In genomic region chr7:122189484-122189883, GRCm38 (mm10) we compare ENCODE assay signal across 8 mouse cellular contexts. TPM values are rescaled to one million over a fixed set of nuclear protein-coding genes. Genes with fewer than 3 reads are reported as not detected.
DNase-seq lines count a peak whose midpoint lies in the region; ATAC-seq and TF ChIP-seq lines count a peak whose summit lies in the region.
"Had no signal": no experiment of that assay in that cellular context is flagged by ENCODE, and none has a peak within 500 bp of the region (broad histone marks: within the 10 kb centered on the region; RNA-seq: fewer than 3 reads in every experiment).

No protein-coding gene starts in this region.

- no peak overlapping the region for H3K27ac ChIP-seq in intestine, postnatal 0 days (ENCODE audit: low read depth, low read length)
- no peak overlapping the region for H3K27ac ChIP-seq in intestine, embryonic 15.5 days
- H3K27ac ChIP-seq: hindbrain, embryonic 15.5 days had no signal

- H3K27me3 ChIP-seq in intestine, postnatal 0 days (replicated peaks; ENCODE audit: control insufficient read depth, insufficient read depth, low read length) = no peaks in the 10 kb centered on the region
- no peaks in the 10 kb centered on the region for H3K27me3 ChIP-seq in intestine, embryonic 15.5 days (replicated peaks)
- H3K27me3 ChIP-seq in C2C12 (ENCODE audit: control insufficient read depth, insufficient read depth, insufficient read length) (no peaks in the 10 kb centered on the region), E14TG2a.4 (ENCODE audit: insufficient read depth, low read length) (0 out of 2 replicates have a peak, but pooled peaks cover 12% of the 10 kb centered on the region)
- H3K27me3 ChIP-seq: hindbrain, embryonic 15.5 days had no signal

- H3K79me3 ChIP-seq in C2C12 (ENCODE audit: low read depth) = no peaks in the 10 kb centered on the region

- H3K4me3 ChIP-seq in intestine, postnatal 0 days (ENCODE audit: low read depth, low read length) = no peak overlapping the region
- H3K4me3 ChIP-seq in intestine, embryonic 15.5 days (replicated peaks) = no peak overlapping the region
- no peak overlapping the region for H3K4me3 ChIP-seq in C2C12 (ENCODE audit: insufficient read depth, poor library complexity, severe bottlenecking)
- H3K4me3 ChIP-seq in E14TG2a.4 (replicated peaks; ENCODE audit: low read length) = no peak overlapping the region
- H3K4me3 ChIP-seq: hindbrain, embryonic 15.5 days had no signal

- H3K4me1 ChIP-seq in intestine, postnatal 0 days (replicated peaks; ENCODE audit: control insufficient read depth, insufficient read depth, low read length) = no peaks in the 10 kb centered on the region
- H3K4me1 ChIP-seq in intestine, embryonic 15.5 days (replicated peaks) = 0 out of 2 replicates have a peak, but pooled peaks cover 7% of the 10 kb centered on the region
- H3K4me1 ChIP-seq in E14TG2a.4 (replicated peaks; ENCODE audit: low read depth, low read length) = peaks cover 27% of the 10 kb centered on the region
- H3K4me1 ChIP-seq: hindbrain, embryonic 15.5 days had no signal

- no peak overlapping the region for H3K4me2 ChIP-seq in intestine, postnatal 0 days (replicated peaks; ENCODE audit: low read depth)
- no peak overlapping the region for H3K4me2 ChIP-seq in intestine, embryonic 15.5 days (replicated peaks)
- H3K4me2 ChIP-seq: hindbrain, embryonic 15.5 days had no signal

- no peak overlapping the region for H3K9ac ChIP-seq in intestine, postnatal 0 days (ENCODE audit: low read depth, low read length)
- no peak overlapping the region for H3K9ac ChIP-seq in intestine, embryonic 15.5 days
- H3K9ac ChIP-seq: hindbrain, embryonic 15.5 days had no signal

- no peaks in the 10 kb centered on the region for H3K9me3 ChIP-seq in intestine, postnatal 0 days (ENCODE audit: control insufficient read depth)
- no peaks in the 10 kb centered on the region for H3K9me3 ChIP-seq in intestine, embryonic 15.5 days
- no peaks in the 10 kb centered on the region for H3K9me3 ChIP-seq in E14TG2a.4 (ENCODE audit: low read length)
- H3K9me3 ChIP-seq: hindbrain, embryonic 15.5 days had no signal

- no peak for ATAC-seq in intestine, postnatal 0 days
- ATAC-seq in intestine, embryonic 15.5 days = no peak
- peak; percentile 93 for ATAC-seq in common myeloid progenitor, adult 5-6 weeks (replicated peaks; ENCODE audit: low read depth, poor library complexity, severe bottlenecking)

- H3ac ChIP-seq in C2C12 (ENCODE audit: control insufficient read depth, insufficient read length, low read depth) = no peak overlapping the region

- no peaks in the 10 kb centered on the region for H3K79me2 ChIP-seq in C2C12 (ENCODE audit: control insufficient read depth, insufficient read depth)

- 32% methylated on average over 7 of the region's 7 CpGs for WGBS in intestine, postnatal 0 days
- WGBS in intestine, embryonic 15.5 days = 38% methylated on average over 7 of the region's 7 CpGs

- H3K36me3 ChIP-seq in intestine, postnatal 0 days (ENCODE audit: control insufficient read depth, insufficient read depth) = no peaks in the 10 kb centered on the region
- no peaks in the 10 kb centered on the region for H3K36me3 ChIP-seq in intestine, embryonic 15.5 days
- H3K36me3 ChIP-seq in C2C12 (ENCODE audit: control insufficient read depth, insufficient read depth) (no peaks in the 10 kb centered on the region), E14TG2a.4 (ENCODE audit: insufficient read depth, low read length) (no peaks in the 10 kb centered on the region)
- H3K36me3 ChIP-seq: hindbrain, embryonic 15.5 days had no signal

- DNase-seq in layer of hippocampus, postnatal 14 days (ENCODE audit: low spot score in 2 of 2) = peak; percentile 14 to 22
- peak; percentile 50 for DNase-seq in retina, postnatal 7 days (ENCODE audit: low read depth, low spot score)

- TF ChIP-seq CTCF in intestine, postnatal 0 days (IDR thresholded peaks at IDR 0.05; ENCODE audit: low read depth) = peak; percentile 91
- TF ChIP-seq CTCF in C2C12 (IDR thresholded peaks at IDR 0.05; ENCODE audit: control insufficient read depth, insufficient read depth, insufficient read length) (peak; percentile 8), E14TG2a.4 (conservative IDR thresholded peaks at IDR 0.05; ENCODE audit: low read length) (peak; percentile 89)

TF ChIP-seq in C2C12, 6 proteins besides CTCF, POLR2A, EP300 and RAD21:
- TF ChIP-seq CEBPB (IDR thresholded peaks at IDR 0.05; ENCODE audit: low read depth) (no peak), MYOG (IDR thresholded peaks at IDR 0.05; ENCODE audit: control insufficient read depth, extremely low read depth, insufficient read length) (no peak), USF1 (IDR thresholded peaks at IDR 0.05; ENCODE audit: low read depth) (no peak), MAX (IDR thresholded peaks at IDR 0.05) (no peak), FOSL1 (IDR thresholded peaks at IDR 0.05; ENCODE audit: insufficient read depth, low read length, poor library complexity, severe bottlenecking) (no peak), MYOD1 (IDR thresholded peaks at IDR 0.05; ENCODE audit: control insufficient read depth, insufficient read length, low read depth) (no peak)

RNA-seq across cellular contexts. Expression of gene Ern2, which starts 3.5 kb away (rescaled TPM):
- 4.0 and 4.8 TPM in 2 replicates for polyA plus RNA-seq in intestine, postnatal 0 days (2015; fragmentation: Nextera tagmentation; extraction: Ambion mirVana)
- polyA plus RNA-seq in intestine, embryonic 15.5 days (2015; fragmentation: Nextera tagmentation; extraction: Ambion mirVana) = 4.8 and 6.2 TPM in 2 replicates
- not detected for polyA plus RNA-seq in C2C12 (2012; fragmentation: generic; extraction: Trizol)
- not detected in 2 replicates for total RNA-seq in common myeloid progenitor, adult 5-6 weeks (2017)
- 1 to 10 TPM in 1 of 2 experiments, under 1 TPM in 1; 0.65 to 1.0 TPM for total RNA-seq in layer of hippocampus, postnatal 14 days (2021)

RNA-seq across cellular contexts. Expression of gene Chp2, which starts 29.8 kb away (rescaled TPM):
- 54.5 and 60.2 TPM in 2 replicates for polyA plus RNA-seq in intestine, postnatal 0 days (2015; fragmentation: Nextera tagmentation; extraction: Ambion mirVana)
- 5.7 and 5.8 TPM in 2 replicates for polyA plus RNA-seq in intestine, embryonic 15.5 days (2015; fragmentation: Nextera tagmentation; extraction: Ambion mirVana)
- polyA plus RNA-seq in C2C12 (2012; fragmentation: generic; extraction: Trizol) = not detected
- total RNA-seq in common myeloid progenitor, adult 5-6 weeks (2017) = 0.24 TPM in 1 of 2 replicates, not detected in the other
- total RNA-seq in layer of hippocampus, postnatal 14 days (2021) = 1 to 10 TPM; 2.4 to 2.7 TPM

RNA-seq across cellular contexts. Expression of gene Plk1, which starts 30.2 kb away (rescaled TPM):
- polyA plus RNA-seq in intestine, postnatal 0 days (2015; fragmentation: Nextera tagmentation; extraction: Ambion mirVana) = 20.0 and 25.0 TPM in 2 replicates
- 113 and 122 TPM in 2 replicates for polyA plus RNA-seq in intestine, embryonic 15.5 days (2015; fragmentation: Nextera tagmentation; extraction: Ambion mirVana)
- 161 TPM for polyA plus RNA-seq in C2C12 (2012; fragmentation: generic; extraction: Trizol)
- total RNA-seq in common myeloid progenitor, adult 5-6 weeks (2017) = 39.9 and 67.0 TPM in 2 replicates
- total RNA-seq in layer of hippocampus, postnatal 14 days (2021) = 1 to 10 TPM; 2.3 to 2.8 TPM

RNA-seq across cellular contexts. Expression of gene Dctn5, which starts 56.6 kb away (rescaled TPM):
- 59.4 and 64.7 TPM in 2 replicates for polyA plus RNA-seq in intestine, postnatal 0 days (2015; fragmentation: Nextera tagmentation; extraction: Ambion mirVana)
- polyA plus RNA-seq in intestine, embryonic 15.5 days (2015; fragmentation: Nextera tagmentation; extraction: Ambion mirVana) = 112 and 121 TPM in 2 replicates
- polyA plus RNA-seq in C2C12 (2012; fragmentation: generic; extraction: Trizol) = 59.1 TPM
- total RNA-seq in common myeloid progenitor, adult 5-6 weeks (2017) = 54.0 and 55.2 TPM in 2 replicates
- total RNA-seq in layer of hippocampus, postnatal 14 days (2021) = 100 to 1,000 TPM; 101 to 110 TPM

RNA-seq across cellular contexts. Expression of gene Palb2, which starts 56.7 kb away (rescaled TPM):
- 3.9 and 4.5 TPM in 2 replicates for polyA plus RNA-seq in intestine, postnatal 0 days (2015; fragmentation: Nextera tagmentation; extraction: Ambion mirVana)
- 12.2 and 14.4 TPM in 2 replicates for polyA plus RNA-seq in intestine, embryonic 15.5 days (2015; fragmentation: Nextera tagmentation; extraction: Ambion mirVana)
- polyA plus RNA-seq in C2C12 (2012; fragmentation: generic; extraction: Trizol) = 2.8 TPM
- 21.9 and 33.6 TPM in 2 replicates for total RNA-seq in common myeloid progenitor, adult 5-6 weeks (2017)
- 1 to 10 TPM; 1.7 to 2.3 TPM for total RNA-seq in layer of hippocampus, postnatal 14 days (2021)

Comparison
In these comparisons a context has a peak if more than half of its experiments do, and no peak if none do; other contexts are left out.
1. CTCF ChIP-seq: peak in every context shown above with its lines; median percentile 91 in intestine, postnatal 0 days; 89 in E14TG2a.4; 8 in C2C12.